Mouse (Mus musculus): Measurements from ENCODE around the gene Dbil5. TPM values are rescaled to one million over a fixed set of nuclear protein-coding genes. Genes with fewer than 3 reads are reported as not detected.
"Not testable (repeated sequence)": the region's sequence is repeated elsewhere in the genome, so short reads cannot be mapped to it uniquely, and the experiment has no call there.

Gene Dbil5
- polyA plus RNA-seq, 1 experiment from 2014 or later: 0.62 TPM

DNA sequence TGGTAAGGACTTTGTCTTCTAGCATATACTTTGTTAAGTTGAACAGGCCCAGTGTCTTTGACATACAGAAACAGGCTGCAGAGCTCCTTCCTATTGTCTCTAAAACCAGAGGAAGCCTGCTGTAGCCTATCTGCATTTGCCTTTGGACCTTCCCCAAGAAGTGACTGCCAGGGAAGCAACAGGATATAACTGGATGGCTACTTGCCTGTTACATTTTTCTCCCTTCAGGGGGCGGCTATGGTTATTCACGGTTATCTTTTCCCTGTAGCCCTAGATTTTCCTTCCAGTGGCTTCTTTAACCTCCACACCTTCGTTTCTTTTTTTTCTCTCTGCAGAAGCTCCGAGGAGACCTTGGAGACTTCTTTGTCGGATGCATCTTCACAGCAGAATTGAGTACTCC is 10.6 kb upstream of the Dbil5 start:
- no peak overlapping the region for H3K27ac ChIP-seq
- peaks cover 72% of the 10 kb centered on the region for H3K36me3 ChIP-seq
- H3K9me3 ChIP-seq: no peaks in the 10 kb centered on the region
- H3K4me3 ChIP-seq: no peak overlapping the region
- no peak for ATAC-seq (ENCODE audit: low FRiP score)
- H3K9ac ChIP-seq: no peak overlapping the region
- WGBS: 89% methylated on average over 5 of the region's 5 CpGs
- no peaks in the 10 kb centered on the region for H3K27me3 ChIP-seq
- no peak overlapping the region for H3K4me2 ChIP-seq
- peaks cover 16% of the 10 kb centered on the region for H3K4me1 ChIP-seq (replicated peaks)

DNA sequence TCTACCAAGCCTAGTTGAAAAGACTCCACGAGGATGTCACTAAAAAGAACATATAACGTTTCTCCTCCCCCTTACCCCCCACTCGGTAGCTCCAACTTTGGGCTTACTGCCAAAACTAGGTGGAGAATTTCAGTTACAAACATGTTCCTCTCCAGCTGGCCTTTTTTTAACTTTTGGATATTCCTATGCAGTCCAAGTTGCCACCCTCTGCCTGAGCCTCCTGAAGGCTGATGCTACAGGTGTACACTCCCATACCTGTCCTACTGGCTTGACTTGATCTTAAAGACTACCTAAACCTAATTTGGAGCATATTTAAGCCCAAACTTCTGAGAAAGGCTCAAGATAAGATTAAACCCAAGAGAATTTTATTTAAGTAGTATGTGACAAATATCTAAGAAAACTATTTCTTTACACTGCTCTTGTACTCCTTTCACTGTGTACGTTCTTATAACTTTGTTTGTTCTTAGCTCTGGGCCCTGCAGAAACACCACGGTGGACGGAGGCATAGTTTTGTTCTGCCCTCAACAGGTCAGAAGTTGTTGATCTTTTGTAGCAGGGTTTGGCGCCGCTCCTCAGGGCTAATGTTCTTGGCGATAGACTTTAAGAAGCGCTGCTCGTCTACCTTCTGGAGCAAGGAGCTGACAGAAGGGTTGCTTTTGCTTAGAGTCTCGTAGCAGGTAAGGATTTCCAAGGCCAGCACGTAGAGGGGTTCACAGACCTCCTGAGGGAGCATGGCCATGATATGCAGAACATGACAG is 7.0 kb upstream of the Dbil5 start:
- H3K4me3 ChIP-seq: no peak overlapping the region
- no peak for ATAC-seq (ENCODE audit: low FRiP score)
- no peak overlapping the region for H3K4me2 ChIP-seq
- H3K36me3 ChIP-seq: peaks cover 88% of the 10 kb centered on the region
- no peaks in the 10 kb centered on the region for H3K4me1 ChIP-seq (replicated peaks)
- no peak overlapping the region for H3K9ac ChIP-seq
- no peaks in the 10 kb centered on the region for H3K27me3 ChIP-seq
- no peak overlapping the region for H3K27ac ChIP-seq
- H3K9me3 ChIP-seq: no peaks in the 10 kb centered on the region
- 91% methylated on average over 13 of the region's 13 CpGs for WGBS

GRCm38 (mm10) chr11:76211595-76211994 is 5.8 kb upstream of the Dbil5 start:
- H3K4me3 ChIP-seq; H3K27me3 ChIP-seq; ATAC-seq (ENCODE audit: low FRiP score); H3K4me1 ChIP-seq (replicated peaks); H3K27ac ChIP-seq; H3K9me3 ChIP-seq; H3K4me2 ChIP-seq; H3K9ac ChIP-seq: not testable (repeated sequence)
- 96% methylated on average over 5 of the region's 6 CpGs for WGBS
- peaks cover 76% of the 10 kb centered on the region for H3K36me3 ChIP-seq

GRCm38 (mm10) chr11:76213841-76214240 is 3.6 kb upstream of the Dbil5 start:
- Histone ChIP-seq H3K4me3 (no peak overlapping the region), H3K27me3 (no peaks in the 10 kb centered on the region), H3K4me1 (replicated peaks) (peaks cover 13% of the 10 kb centered on the region), H3K4me2 (no peak overlapping the region), H3K36me3 (peaks cover 54% of the 10 kb centered on the region), H3K9me3 (no peaks in the 10 kb centered on the region), H3K27ac (no peak overlapping the region), H3K9ac (no peak overlapping the region)
- ATAC-seq (ENCODE audit: low FRiP score): no peak
- WGBS: 13% methylated on average over 5 of the region's 5 CpGs

GRCm38 (mm10) chr11:76215011-76215410 is 2.4 kb upstream of the Dbil5 start:
- H3K4me2 ChIP-seq: no peak overlapping the region
- H3K27me3 ChIP-seq: no peaks in the 10 kb centered on the region
- no peak overlapping the region for H3K27ac ChIP-seq
- H3K9me3 ChIP-seq: no peaks in the 10 kb centered on the region
- 94% methylated on average over 2 of the region's 2 CpGs for WGBS
- H3K36me3 ChIP-seq: peaks cover 53% of the 10 kb centered on the region
- no peak overlapping the region for H3K9ac ChIP-seq
- no peak for ATAC-seq (ENCODE audit: low FRiP score)
- no peak overlapping the region for H3K4me3 ChIP-seq
- H3K4me1 ChIP-seq (replicated peaks): peaks cover 13% of the 10 kb centered on the region

DNA sequence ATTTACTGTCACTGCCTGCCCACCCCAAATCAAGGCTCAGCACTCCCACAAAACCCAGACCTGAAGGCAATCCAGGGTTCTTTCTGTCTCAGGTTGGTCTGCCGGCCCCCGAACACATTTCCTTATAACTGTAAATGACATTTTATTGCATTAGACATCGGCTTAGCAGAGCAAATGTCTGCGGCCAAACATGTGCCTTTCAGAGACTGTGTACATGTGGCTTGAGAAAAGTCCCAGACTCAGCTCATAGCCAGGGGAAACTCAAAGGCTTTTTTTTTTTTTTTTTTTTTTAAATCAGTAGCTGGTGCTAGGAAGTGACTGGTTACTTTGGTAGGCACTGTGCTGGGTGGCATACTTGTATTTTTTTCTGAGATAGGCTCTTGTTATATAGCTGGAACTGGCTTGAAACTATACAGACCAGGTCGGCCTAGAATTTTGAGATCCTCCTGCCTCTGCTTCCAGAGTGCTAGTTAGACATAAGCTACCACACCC is 1.3 kb upstream of the Dbil5 start:
- Histone ChIP-seq H3K4me3 (peak overlapping the region; percentile 76), H3K9ac (peak overlapping the region; percentile 89), H3K9me3 (no peaks in the 10 kb centered on the region), H3K4me1 (replicated peaks) (peaks cover 13% of the 10 kb centered on the region), H3K27ac (peak overlapping the region; percentile 94; the same call in 1 of the 2 replicates), H3K27me3 (no peaks in the 10 kb centered on the region), H3K4me2 (peak overlapping the region; percentile 77), H3K36me3 (peaks cover 53% of the 10 kb centered on the region)
- ATAC-seq (ENCODE audit: low FRiP score): no peak
- 90% methylated on average over 5 of the region's 5 CpGs for WGBS

DNA sequence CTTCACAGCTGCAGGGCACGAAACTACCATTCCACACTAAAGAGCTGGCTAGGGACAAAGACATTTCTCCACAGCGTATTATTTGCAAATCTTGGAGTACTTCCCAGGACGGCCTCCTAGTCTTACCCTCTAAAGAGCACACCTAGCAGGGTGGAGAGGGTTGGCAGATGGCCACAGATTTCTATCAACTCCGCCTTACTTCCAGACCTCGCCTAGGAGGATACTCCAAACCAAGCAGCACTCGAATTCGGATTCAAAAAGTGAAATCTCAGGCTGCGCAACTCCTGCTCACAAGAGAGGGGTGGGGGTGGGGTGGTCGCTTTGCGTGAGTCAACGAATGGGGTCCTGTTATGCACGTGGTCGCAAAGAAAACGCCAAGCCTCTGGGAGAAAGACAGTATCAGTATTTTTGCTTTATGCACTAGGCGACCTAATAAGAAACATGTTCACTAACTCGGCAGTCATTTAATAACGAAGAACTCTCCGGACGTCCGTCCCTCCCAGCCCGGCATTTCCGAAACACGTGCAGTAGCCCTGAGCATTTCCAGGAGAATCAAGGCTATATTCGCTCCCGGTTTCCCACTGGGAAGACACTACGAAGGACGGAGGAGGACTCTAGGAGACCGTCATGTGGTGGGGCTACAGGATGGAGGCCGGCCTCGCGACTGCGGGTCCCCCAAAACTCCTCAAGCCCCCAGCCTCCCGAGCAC is 573 bp upstream of the Dbil5 start:
- ATAC-seq (ENCODE audit: low FRiP score): no peak; the same call in none of the 2 replicates
- Histone ChIP-seq H3K27me3 (no peaks in the 10 kb centered on the region), H3K4me2 (peak overlapping the region; percentile 77), H3K36me3 (peaks cover 54% of the 10 kb centered on the region), H3K4me1 (replicated peaks) (peaks cover 13% of the 10 kb centered on the region), H3K4me3 (peak overlapping the region; percentile 76), H3K27ac (peak overlapping the region; percentile 94), H3K9me3 (no peaks in the 10 kb centered on the region), H3K9ac (peak overlapping the region; percentile 89)
- WGBS: 3% methylated on average over 33 of the region's 33 CpGs

DNA sequence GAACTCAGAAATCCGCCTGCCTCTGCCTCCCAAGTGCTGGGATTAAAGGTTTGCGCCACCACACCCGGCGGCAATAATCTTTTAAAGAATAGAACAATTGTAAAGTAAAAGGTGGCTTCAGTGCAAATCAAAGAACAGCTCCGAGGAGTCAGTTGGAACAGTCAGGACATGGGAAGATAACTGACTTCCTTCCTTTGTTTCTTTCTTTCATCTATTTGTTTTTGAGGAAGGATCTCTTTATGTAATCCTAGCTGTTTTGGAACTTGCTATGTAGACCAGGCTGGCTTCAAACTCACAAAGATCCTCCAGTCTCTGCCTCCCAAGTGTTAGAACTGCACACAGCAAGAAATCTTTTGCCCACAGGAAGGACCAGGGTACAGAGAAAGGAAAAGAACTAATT is 7.2 kb downstream of the Dbil5 start:
- H3K9ac ChIP-seq: no peak overlapping the region
- 92% methylated on average over 5 of the region's 5 CpGs for WGBS
- H3K4me2 ChIP-seq: no peak overlapping the region
- no peaks in the 10 kb centered on the region for H3K4me1 ChIP-seq (replicated peaks)
- no peak overlapping the region for H3K27ac ChIP-seq
- H3K4me3 ChIP-seq: no peak overlapping the region
- H3K36me3 ChIP-seq: peaks cover 60% of the 10 kb centered on the region
- no peak for ATAC-seq (ENCODE audit: low FRiP score)
- H3K27me3 ChIP-seq: no peaks in the 10 kb centered on the region
- no peaks in the 10 kb centered on the region for H3K9me3 ChIP-seq

DNA sequence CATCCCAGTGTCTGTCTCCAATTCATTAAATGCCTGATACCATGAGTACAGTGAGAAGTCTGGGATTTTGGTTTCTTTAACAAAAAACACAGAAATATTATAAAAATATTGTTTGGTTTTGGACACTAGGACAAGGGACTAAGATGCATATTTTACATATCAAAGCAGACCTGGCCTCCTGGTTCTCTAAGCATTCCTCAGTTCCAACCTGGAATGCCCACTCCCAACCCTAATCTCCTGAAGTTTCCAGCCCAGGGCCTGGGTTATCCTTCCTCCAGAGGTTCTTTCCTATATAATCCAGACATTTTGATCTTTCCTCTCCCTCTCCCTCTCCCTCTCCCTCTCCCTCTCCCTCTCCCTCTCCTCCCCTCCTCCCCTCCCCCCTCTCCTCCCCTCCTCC is 7.6 kb downstream of the Dbil5 start:
- Histone ChIP-seq H3K27me3 (no peaks in the 10 kb centered on the region), H3K9me3 (no peaks in the 10 kb centered on the region), H3K27ac (no peak overlapping the region), H3K9ac (no peak overlapping the region), H3K36me3 (peaks cover 56% of the 10 kb centered on the region), H3K4me1 (replicated peaks) (no peaks in the 10 kb centered on the region), H3K4me2 (no peak overlapping the region), H3K4me3 (no peak overlapping the region)
- ATAC-seq (ENCODE audit: low FRiP score): no peak

- Histone ChIP-seq H3K4me1 (replicated peaks) (no peaks in the 10 kb centered on the region), H3K27me3 (no peaks in the 10 kb centered on the region), H3K27ac (no peak overlapping the region), H3K4me3 (no peak overlapping the region), H3K4me2 (no peak overlapping the region), H3K36me3 (peaks cover 75% of the 10 kb centered on the region), H3K9ac (no peak overlapping the region), H3K9me3 (no peaks in the 10 kb centered on the region)
- no peak for ATAC-seq (ENCODE audit: low FRiP score)
- WGBS: 97% methylated on average over 3 of the region's 3 CpGs
Observed at GRCm38 (mm10) chr11:76236136-76236535, 18.7 kb downstream of the Dbil5 start.

- ATAC-seq (ENCODE audit: low FRiP score): no peak
- no peaks in the 10 kb centered on the region for H3K9me3 ChIP-seq
- no peak overlapping the region for H3K27ac ChIP-seq
- peaks cover 23% of the 10 kb centered on the region for H3K4me1 ChIP-seq (replicated peaks)
- H3K4me3 ChIP-seq: no peak overlapping the region
- H3K36me3 ChIP-seq: peaks cover 44% of the 10 kb centered on the region
- no peak overlapping the region for H3K4me2 ChIP-seq
- H3K27me3 ChIP-seq: no peaks in the 10 kb centered on the region
- no peak overlapping the region for H3K9ac ChIP-seq
- WGBS: 98% methylated on average over 2 of the region's 2 CpGs
Observed at GRCm38 (mm10) chr11:76239750-76240149, 22.3 kb downstream of the Dbil5 start.

GRCm38 (mm10) chr11:76242901-76243810 is 25.7 kb downstream of the Dbil5 start, which contains the start of the genes Mrm3 and Glod4:
Mrm3 (plus strand) TSS chr11:76243715.
Glod4 (minus strand) TSS chr11:76243725.
- Histone ChIP-seq H3K4me2 (peak within 1 kb of the TSS; percentile 79), H3K9me3 (no peaks in the 10 kb centered on the region), H3K4me3 (peak within 1 kb of the TSS; percentile 87), H3K4me1 (replicated peaks) (peaks cover 31% of the 10 kb centered on the region), H3K9ac (peak within 1 kb of the TSS; percentile 85), H3K27me3 (no peaks in the 10 kb centered on the region), H3K27ac (peak within 1 kb of the TSS; percentile 87), H3K36me3 (peaks cover 22% of the 10 kb centered on the region)
- under 1% methylated on average over 61 of the region's 61 CpGs for WGBS
- peak; percentile 90 for ATAC-seq (ENCODE audit: low FRiP score)

Measured in hindbrain, embryonic 13.5 days (tissue).